Mouse (Mus musculus) midbrain, postnatal 0 days (tissue): ENCODE measurements around the gene Sgpl1. TPM values are rescaled to one million over a fixed set of nuclear protein-coding genes. Genes with fewer than 3 reads are reported as not detected.

ENCODE experiments used
- ATAC-seq: fragments of 200-750 bp; cut with Nextera tagmentation; 2 replicates; pipeline ENCODE4 v1.8.0; 2017; ENCODE audit warnings: moderate number of reproducible peaks, mild to moderate bottlenecking, moderate TSS enrichment, moderate library complexity; ENCODE audit not compliant: low FRiP score
- DNase-seq: peaks from one replicate; pipeline ENCODE4 v3.0.0-alpha.2; 2015; ENCODE audit warnings: low spot score
- H3K27ac ChIP-seq: fragments of 300-500 bp; sonication (generic); 2 replicates; pipeline ENCODE4 v1.5.1; 2014; ENCODE audit warnings: low read depth, mild to moderate bottlenecking, low read length, mixed read lengths
- H3K27me3 ChIP-seq: fragments of 300-500 bp; sonication (generic); 2 replicates; pipeline ENCODE4 v1.6.1; 2014; ENCODE audit warnings: low read length, control low read depth, mixed read lengths; ENCODE audit not compliant: insufficient read depth
- H3K36me3 ChIP-seq: fragments of 300-500 bp; sonication (generic); 2 replicates; pipeline ENCODE4 v1.6.1; 2014; ENCODE audit warnings: low read length, control low read depth, mixed read lengths; ENCODE audit not compliant: insufficient read depth
- H3K4me1 ChIP-seq: fragments of 300-500 bp; sonication (generic); 2 replicates; pipeline ENCODE4 v1.6.1; 2014; ENCODE audit warnings: mild to moderate bottlenecking, control low read depth, antibody characterized with exemption, low read length, mixed read lengths; ENCODE audit not compliant: insufficient read depth
- H3K4me2 ChIP-seq: fragments of 300-500 bp; sonication (generic); 2 replicates; pipeline ENCODE4 v1.6.1; 2014; ENCODE audit warnings: low read depth, mild to moderate bottlenecking, low read length, mixed read lengths; ENCODE audit not compliant: poor library complexity, severe bottlenecking
- H3K4me3 ChIP-seq: fragments of 300-500 bp; sonication (generic); 2 replicates; pipeline ENCODE4 v1.5.1; 2014; ENCODE audit warnings: low read depth, mild to moderate bottlenecking, low read length, moderate library complexity
- H3K9ac ChIP-seq: fragments of 300-500 bp; sonication (generic); replicated peaks from 2 replicates; pipeline ENCODE4 v1.6.1; 2014; ENCODE audit warnings: mild to moderate bottlenecking, low read length, moderate library complexity, mixed read lengths; ENCODE audit not compliant: poor library complexity, severe bottlenecking
- H3K9me3 ChIP-seq: fragments of 300-500 bp; sonication (generic); 2 replicates; pipeline ENCODE4 v1.6.1; 2016; ENCODE audit warnings: low read length, control low read depth
- CTCF ChIP-seq: IDR thresholded peaks from 2 replicates; pipeline ENCODE4 v1.5.1; 2016; ENCODE audit warnings: antibody characterized with exemption, mild to moderate bottlenecking
- WGBS: fragments of 180-500 bp; shearing (Covaris S2); extraction: QIAGEN DNeasy Blood & Tissue Kit; methylation state at CpG from one replicate; pipeline ENCODE4 v1.1.7; 2014; 5-methylcytosine and 5-hydroxymethylcytosine counted together
- polyA plus RNA-seq: library from polyadenylated mRNA; unstranded; fragments of >200 nt; fragmentation: Nextera tagmentation; extraction: Ambion mirVana; gene quantifications from 2 replicates; pipeline ENCODE4 v1.2.1, GENCODE M21; 2015
- total RNA-seq: library from RNA; depleted of rRNA; stranded (reverse); fragments of >200 nt; gene quantifications from 2 replicates; pipeline ENCODE4 v1.2.3, GENCODE M21; 2014

The Sgpl1 gene
- total and polyA plus RNA-seq, 2 experiments from 2014 or later: 30.5 to 51.8 TPM

DNA sequence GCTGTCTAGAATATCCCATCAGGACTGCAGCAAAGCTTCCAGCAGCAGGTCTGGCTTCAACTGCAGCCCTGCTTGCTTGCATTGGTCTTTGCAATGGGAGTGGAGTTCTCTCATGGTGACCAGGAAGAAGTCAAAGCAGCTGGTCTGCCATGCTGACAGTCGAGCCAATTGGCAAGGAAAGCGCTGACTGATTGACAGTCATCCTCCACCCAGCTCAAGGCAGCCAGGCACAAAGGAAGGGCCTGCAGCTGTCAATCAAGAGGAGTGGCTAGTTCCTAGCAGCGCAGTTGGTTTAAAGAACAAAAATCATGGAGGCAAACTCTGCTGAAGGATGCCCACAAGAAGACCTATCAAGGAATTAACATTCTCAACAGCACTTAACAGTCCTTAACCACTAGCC is 61.0 kb downstream of the Sgpl1 start:
- TF ChIP-seq CTCF: no peak
- Histone ChIP-seq H3K4me2 (no peak overlapping the region), H3K27me3 (no peaks in the 10 kb centered on the region), H3K9me3 (no peaks in the 10 kb centered on the region), H3K9ac (no peak overlapping the region), H3K4me3 (no peak overlapping the region), H3K36me3 (no peaks in the 10 kb centered on the region), H3K27ac (no peak overlapping the region), H3K4me1 (0 out of 2 replicates have a peak, but pooled peaks cover 7% of the 10 kb centered on the region)
- ATAC-seq (no peak; the same call in 1 of the 2 replicates), DNase-seq (peak; percentile 81)
- 26% methylated on average over 3 of the region's 3 CpGs for WGBS

GRCm38 (mm10) chr10:61085364-61085763 is 62.1 kb downstream of the Sgpl1 start:
- no peak for TF ChIP-seq CTCF
- H3K9ac ChIP-seq: no peak overlapping the region
- no peaks in the 10 kb centered on the region for H3K27me3 ChIP-seq
- ATAC-seq: no peak
- no peak overlapping the region for H3K4me2 ChIP-seq
- no peaks in the 10 kb centered on the region for H3K36me3 ChIP-seq
- WGBS: 90% methylated on average over 2 of the region's 2 CpGs
- no peaks in the 10 kb centered on the region for H3K9me3 ChIP-seq
- DNase-seq: no peak
- no peak overlapping the region for H3K27ac ChIP-seq
- H3K4me1 ChIP-seq: peaks cover 9% of the 10 kb centered on the region; the same call in 1 of the 2 replicates
- H3K4me3 ChIP-seq: no peak overlapping the region

DNA sequence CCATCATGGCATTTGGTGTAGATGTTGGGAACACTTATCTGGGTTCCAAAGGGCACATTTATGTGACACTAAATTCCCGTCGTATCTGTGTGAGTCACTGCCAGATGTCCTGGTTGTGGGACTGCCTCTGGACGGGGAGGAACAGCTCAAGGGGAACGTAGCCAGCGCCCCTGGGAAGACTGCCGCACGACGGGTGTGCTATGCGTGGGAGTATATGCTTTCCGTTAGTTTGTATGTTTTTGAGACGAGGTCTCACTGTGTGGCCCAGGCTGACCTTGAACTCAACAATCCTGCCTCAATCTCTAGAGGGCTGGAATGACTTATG is 66.6 kb downstream of the Sgpl1 start:
- no peak for TF ChIP-seq CTCF
- Histone ChIP-seq H3K27me3 (no peaks in the 10 kb centered on the region), H3K4me1 (peaks cover 7% of the 10 kb centered on the region; the same call in 1 of the 2 replicates), H3K27ac (no peak overlapping the region), H3K9me3 (no peaks in the 10 kb centered on the region), H3K9ac (no peak overlapping the region), H3K4me2 (no peak overlapping the region), H3K36me3 (no peaks in the 10 kb centered on the region), H3K4me3 (no peak overlapping the region)
- ATAC-seq: no peak
- WGBS: 86% methylated on average over 11 of the region's 11 CpGs
- DNase-seq: no peak

- H3K4me2 ChIP-seq: peak overlapping the region; percentile 26; the same call in 1 of the 2 replicates
- WGBS: 43% methylated on average over 14 of the region's 14 CpGs
- H3K4me1 ChIP-seq: peaks cover 7% of the 10 kb centered on the region; the same call in 1 of the 2 replicates
- H3K4me3 ChIP-seq: no peak overlapping the region
- no peak overlapping the region for H3K9ac ChIP-seq
- no peaks in the 10 kb centered on the region for H3K36me3 ChIP-seq
- no peak overlapping the region for H3K27ac ChIP-seq
- no peak for TF ChIP-seq CTCF
- DNase-seq (peak; percentile 93), ATAC-seq (peak; percentile 90)
- no peaks in the 10 kb centered on the region for H3K27me3 ChIP-seq
- H3K9me3 ChIP-seq: no peaks in the 10 kb centered on the region
Observed at GRCm38 (mm10) chr10:61080227-61080930, 67.1 kb downstream of the Sgpl1 start.

GRCm38 (mm10) chr10:61075607-61076006 is 71.9 kb downstream of the Sgpl1 start:
- peaks cover 5% of the 10 kb centered on the region; the same call in 1 of the 2 replicates for H3K36me3 ChIP-seq
- no peak overlapping the region for H3K9ac ChIP-seq
- H3K4me3 ChIP-seq: no peak overlapping the region
- no peaks in the 10 kb centered on the region for H3K27me3 ChIP-seq
- DNase-seq: no peak
- no peak overlapping the region for H3K27ac ChIP-seq
- no peak overlapping the region for H3K4me2 ChIP-seq
- TF ChIP-seq CTCF: no peak
- H3K9me3 ChIP-seq: no peaks in the 10 kb centered on the region
- 88% methylated on average over 3 of the region's 3 CpGs for WGBS
- ATAC-seq: no peak
- H3K4me1 ChIP-seq: peaks cover 7% of the 10 kb centered on the region; the same call in 1 of the 2 replicates

GRCm38 (mm10) chr10:61074643-61075042 is 72.9 kb downstream of the Sgpl1 start:
- Histone ChIP-seq H3K27ac (no peak overlapping the region), H3K9me3 (no peaks in the 10 kb centered on the region), H3K4me1 (no peaks in the 10 kb centered on the region), H3K36me3 (peaks cover 5% of the 10 kb centered on the region; the same call in 1 of the 2 replicates), H3K9ac (no peak overlapping the region), H3K4me2 (no peak overlapping the region), H3K27me3 (no peaks in the 10 kb centered on the region), H3K4me3 (no peak overlapping the region)
- 7% methylated on average over 1 of the region's 1 CpGs for WGBS
- DNase-seq (no peak), ATAC-seq (no peak)
- TF ChIP-seq CTCF: no peak
